Mouse (Mus musculus): ENCODE measurements around the gene Gm10334. TPM values are rescaled to one million over a fixed set of nuclear protein-coding genes. Genes with fewer than 3 reads are reported as not detected.
"Not testable (repeated sequence)": the region's sequence is repeated elsewhere in the genome, so short reads cannot be mapped to it uniquely, and the experiment has no call there.

The Gm10334 gene
- under 1 TPM; 0.58 to 0.68 TPM for total RNA-seq (2021)
- long read RNA-seq, experiment 1, partial matches to known transcripts = 0 of 1 reads
- long read RNA-seq, experiment 1, other reads (novel, unspliced or antisense) = 1 of 1 reads
- long read RNA-seq, experiment 2 = 0 reads

- not testable (repeated sequence) for DNase-seq (ENCODE audit: low spot score in 2 of 2)
Observed at GRCm38 (mm10) chr6:41446045-41446444, at the start of gene Gm10334. Gene Gm10334, minus strand, starts transcription at chr6:41446145.

DNA sequence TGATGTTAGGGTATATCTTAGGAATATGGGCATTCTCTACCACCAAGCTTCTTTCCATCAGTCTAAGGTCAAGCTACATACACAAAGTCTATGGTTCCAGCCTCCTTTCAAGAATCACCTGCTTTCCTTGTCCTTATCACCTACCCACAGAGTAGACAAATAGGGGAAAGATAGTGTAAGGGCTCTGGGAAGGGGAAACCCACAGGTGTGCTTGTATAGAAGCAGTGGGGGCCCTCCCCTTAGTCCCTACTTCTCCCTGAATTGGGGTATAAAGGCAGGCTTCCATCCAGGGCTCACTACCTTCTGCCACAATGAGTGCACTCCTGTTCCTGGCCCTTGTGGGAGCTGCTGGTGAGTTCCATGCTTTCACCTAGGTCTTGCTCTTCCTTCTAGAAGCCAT lies 12.7 kb upstream of the Gm10334 start, which contains the start of gene Prss1:
TSS of gene Prss1 (plus strand) at position 301 of the 400 bp plus-strand sequence.
- DNase-seq (ENCODE audit: low spot score in 2 of 2) = not testable (repeated sequence)

DNA sequence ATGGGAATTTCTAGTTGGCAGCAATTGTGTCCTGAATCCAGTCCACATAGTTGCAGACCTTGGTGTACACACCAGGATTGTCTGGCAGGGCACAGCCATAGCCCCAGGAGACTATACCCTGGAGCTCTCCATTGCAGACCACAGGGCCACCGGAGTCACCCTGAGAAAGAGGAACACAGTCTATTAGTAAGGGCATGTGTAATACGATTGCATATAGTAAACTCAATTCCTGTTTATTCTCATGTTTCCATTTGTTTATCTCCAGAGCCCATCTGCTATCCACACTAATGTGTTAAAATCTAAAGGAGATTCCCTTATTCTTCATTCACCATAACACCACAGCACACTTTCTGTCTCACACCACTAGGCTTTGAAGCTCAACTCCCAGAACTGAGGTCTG lies 3.7 kb downstream of the Gm10334 start:
- DNase-seq (ENCODE audit: low spot score in 2 of 2) = not testable (repeated sequence)

Other genes starting within 250 kb of the Gm10334 start
- gene Try4, start 143.9 kb downstream of the Gm10334 start, total RNA-seq (2021) = not detected
- not detected for gene Try5, start 129.3 kb downstream of the Gm10334 start, total RNA-seq (2021)
- gene Try10, start 92.0 kb downstream of the Gm10334 start, total RNA-seq (2021) = not detected
- gene Prss3, start 68.5 kb downstream of the Gm10334 start, total RNA-seq (2021) = not detected
- not detected for gene Gm5771, start 53.8 kb downstream of the Gm10334 start, total RNA-seq (2021)
- gene Prss1, start 12.8 kb upstream of the Gm10334 start, total RNA-seq (2021) = not detected
- gene Prss2, start 75.6 kb upstream of the Gm10334 start, total RNA-seq (2021) = not detected
- gene Ephb6, start 159.3 kb upstream of the Gm10334 start, total RNA-seq (2021) = 100 to 1,000 TPM; 115 to 119 TPM
- gene Trpv6, start 190.3 kb upstream of the Gm10334 start, total RNA-seq (2021) = 1 to 10 TPM; 2.0 to 2.3 TPM
- gene Trpv5, start 234.6 kb upstream of the Gm10334 start, total RNA-seq (2021) = not detected
- gene Llcfc1, start 238.3 kb upstream of the Gm10334 start, total RNA-seq (2021) = not detected